Mouse (Mus musculus) embryonic facial prominence, embryonic 11.5 days (tissue): ENCODE measurements at regions not wholly inside any gene's neighbourhood (a gene's known extent, or its start where the extent isn't known, plus 50 kb on each side); places are given as distances from the start of the nearest gene placed in this dataset.

Experiments used
- ATAC-seq: fragments of 200-750 bp; cut with Nextera tagmentation; replicated peaks from 2 replicates; pipeline ENCODE4 v1.8.0; 2017; ENCODE audit warnings: low read depth; ENCODE audit not compliant: insufficient number of reproducible peaks, low FRiP score, low TSS enrichment
- DNase-seq: peaks from one replicate; pipeline ENCODE4 v3.0.0-alpha.2; 2015; ENCODE audit warnings: low spot score
- H3K27ac ChIP-seq: fragments of 300-500 bp; sonication (generic); replicated peaks from 2 replicates; pipeline ENCODE4 v1.5.1; 2014; ENCODE audit warnings: mild to moderate bottlenecking, low read depth, low read length, control low read depth
- H3K27me3 ChIP-seq: fragments of 300-500 bp; sonication (generic); 2 replicates; pipeline ENCODE4 v1.6.1; 2014; ENCODE audit warnings: mild to moderate bottlenecking, low read length, moderate library complexity, mixed read lengths; ENCODE audit not compliant: control insufficient read depth, insufficient read depth
- H3K36me3 ChIP-seq: fragments of 300-500 bp; sonication (generic); replicated peaks from 2 replicates; pipeline ENCODE4 v1.6.1; 2014; ENCODE audit warnings: low read depth, mild to moderate bottlenecking, low read length, moderate library complexity, mixed read lengths; ENCODE audit not compliant: control insufficient read depth, insufficient read depth
- H3K4me1 ChIP-seq: fragments of 300-500 bp; sonication (generic); 2 replicates; pipeline ENCODE4 v1.6.1; 2014; ENCODE audit warnings: low read length, mixed read lengths; ENCODE audit not compliant: control insufficient read depth, insufficient read depth
- H3K4me2 ChIP-seq: fragments of 300-500 bp; sonication (generic); 2 replicates; pipeline ENCODE4 v1.6.1; 2014; ENCODE audit warnings: low read depth, mild to moderate bottlenecking, control low read depth, low read length, moderate library complexity
- H3K4me3 ChIP-seq: fragments of 300-500 bp; sonication (generic); 2 replicates; pipeline ENCODE4 v1.5.1; 2014; ENCODE audit warnings: low read depth, low read length, control low read depth
- H3K9ac ChIP-seq: fragments of 300-500 bp; sonication (generic); replicated peaks from 2 replicates; pipeline ENCODE4 v1.6.1; 2014; ENCODE audit warnings: mild to moderate bottlenecking, control low read depth, low read length
- H3K9me3 ChIP-seq: fragments of 300-500 bp; sonication (generic); replicated peaks from 2 replicates; pipeline ENCODE4 v1.6.1; 2016; ENCODE audit warnings: mild to moderate bottlenecking, low read length, inconsistent platforms, mixed read lengths; ENCODE audit not compliant: control insufficient read depth
- WGBS: fragments of 180-500 bp; shearing (Covaris S2); extraction: QIAGEN DNeasy Blood & Tissue Kit; methylation state at CpG from one replicate; pipeline ENCODE4 v1.1.7; 2014; 5-methylcytosine and 5-hydroxymethylcytosine counted together

DNA sequence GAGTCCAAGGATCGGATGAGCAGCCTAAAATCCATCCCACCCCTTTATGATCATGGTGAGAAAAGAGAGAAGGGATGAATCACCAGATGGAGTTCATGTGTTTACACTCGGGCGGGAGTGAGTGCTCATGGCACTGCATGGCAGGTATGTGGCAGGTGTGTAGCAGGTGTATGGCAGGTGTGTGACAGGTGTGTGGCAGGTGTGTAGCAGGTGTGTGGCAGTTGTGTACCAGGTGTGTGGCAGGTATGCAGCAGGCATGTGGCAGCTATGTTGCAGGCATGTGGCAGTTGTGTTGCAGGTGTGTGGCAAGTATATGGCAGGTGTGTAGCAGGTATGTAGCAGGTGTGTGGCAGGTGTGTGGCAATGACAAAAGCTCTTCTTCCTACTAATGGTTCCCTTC lies 97.9 kb upstream of the Ccdc91 start:
- no peak overlapping the region for H3K4me3 ChIP-seq
- H3K36me3 ChIP-seq = no peaks in the 10 kb centered on the region
- no peak overlapping the region for H3K4me2 ChIP-seq
- ATAC-seq (no peak), DNase-seq (no peak)
- H3K4me1 ChIP-seq = no peaks in the 10 kb centered on the region
- 88% methylated on average over 3 of the region's 3 CpGs for WGBS
- H3K27ac ChIP-seq = no peak overlapping the region
- no peaks in the 10 kb centered on the region for H3K27me3 ChIP-seq
- no peak overlapping the region for H3K9ac ChIP-seq
- no peaks in the 10 kb centered on the region for H3K9me3 ChIP-seq

DNA sequence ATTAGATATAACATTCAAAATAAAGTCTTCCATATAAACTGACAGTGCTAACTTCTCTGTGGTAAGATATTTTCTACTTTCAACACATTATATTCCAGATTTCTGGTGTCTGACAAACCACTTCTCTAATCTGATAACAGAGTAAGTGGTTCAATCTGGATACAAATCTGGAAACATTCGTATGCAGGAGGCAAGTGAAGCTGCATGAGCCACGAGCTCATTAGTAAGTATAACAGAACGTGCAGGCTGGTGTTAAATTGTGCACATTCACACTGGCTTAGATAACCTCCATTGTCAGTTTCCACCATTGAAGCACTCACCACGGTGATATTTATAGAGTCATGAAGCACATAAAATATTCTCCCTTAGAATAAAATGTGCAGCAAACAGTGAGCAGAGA lies 103.9 kb upstream of the Ccdc91 start:
- no peaks in the 10 kb centered on the region for H3K9me3 ChIP-seq
- no peaks in the 10 kb centered on the region for H3K36me3 ChIP-seq
- H3K9ac ChIP-seq = no peak overlapping the region
- H3K27me3 ChIP-seq = no peaks in the 10 kb centered on the region
- WGBS = 74% methylated on average over 4 of the region's 4 CpGs
- H3K4me2 ChIP-seq = no peak overlapping the region
- DNase-seq (no peak), ATAC-seq (no peak)
- no peaks in the 10 kb centered on the region for H3K4me1 ChIP-seq
- no peak overlapping the region for H3K4me3 ChIP-seq
- no peak overlapping the region for H3K27ac ChIP-seq

DNA sequence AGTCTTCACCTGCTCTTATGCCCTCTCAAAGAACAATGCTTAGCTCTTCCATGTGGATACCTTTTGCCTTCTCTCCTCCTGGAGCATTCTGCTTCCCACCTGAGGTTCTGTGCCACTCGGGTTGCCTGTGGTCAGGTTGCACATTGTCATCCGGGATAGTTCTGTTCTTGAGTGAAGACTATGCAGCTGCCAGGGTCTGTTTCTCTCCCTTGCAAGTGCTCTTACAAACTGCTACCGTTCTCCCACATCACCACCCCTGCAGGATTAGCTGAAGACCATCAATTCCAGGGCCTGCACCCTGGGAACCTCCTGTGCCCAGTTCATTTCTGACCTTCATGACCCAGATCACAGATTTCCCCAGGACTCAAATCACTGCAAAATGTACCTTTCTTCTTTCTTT lies 104.3 kb upstream of the Ccdc91 start:
- DNase-seq (no peak), ATAC-seq (no peak)
- Histone ChIP-seq H3K9me3 (no peaks in the 10 kb centered on the region), H3K9ac (no peak overlapping the region), H3K4me2 (no peak overlapping the region), H3K4me3 (no peak overlapping the region), H3K4me1 (no peaks in the 10 kb centered on the region), H3K36me3 (no peaks in the 10 kb centered on the region), H3K27ac (no peak overlapping the region), H3K27me3 (no peaks in the 10 kb centered on the region)
- 77% methylated on average over 3 of the region's 3 CpGs for WGBS

DNA sequence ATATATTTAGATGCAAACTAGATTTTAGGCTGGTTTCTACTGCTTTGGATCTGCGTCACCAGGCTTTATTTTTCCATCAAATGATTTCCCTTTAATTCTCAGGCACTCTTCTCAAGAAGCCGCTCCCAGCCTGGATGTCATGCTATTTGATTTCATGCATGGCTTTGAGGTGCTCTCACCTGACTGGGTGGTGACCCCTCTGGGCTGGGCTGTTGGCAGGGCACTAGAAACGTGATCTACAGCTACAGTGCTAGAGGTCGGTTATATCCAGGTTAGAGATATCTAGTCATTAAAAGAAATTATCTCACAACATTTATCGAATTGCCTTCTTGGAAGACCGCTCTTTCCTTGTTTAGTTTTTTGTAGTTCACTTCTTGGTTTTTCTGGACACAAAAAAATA lies 98.9 kb upstream of the Pthlh start:
- H3K36me3 ChIP-seq = no peaks in the 10 kb centered on the region
- 87% methylated on average over 6 of the region's 6 CpGs for WGBS
- H3K9me3 ChIP-seq = no peaks in the 10 kb centered on the region
- no peak overlapping the region for H3K4me2 ChIP-seq
- ATAC-seq (no peak), DNase-seq (no peak)
- H3K27me3 ChIP-seq = no peaks in the 10 kb centered on the region
- no peaks in the 10 kb centered on the region for H3K4me1 ChIP-seq
- no peak overlapping the region for H3K27ac ChIP-seq
- H3K4me3 ChIP-seq = no peak overlapping the region
- H3K9ac ChIP-seq = no peak overlapping the region

DNA sequence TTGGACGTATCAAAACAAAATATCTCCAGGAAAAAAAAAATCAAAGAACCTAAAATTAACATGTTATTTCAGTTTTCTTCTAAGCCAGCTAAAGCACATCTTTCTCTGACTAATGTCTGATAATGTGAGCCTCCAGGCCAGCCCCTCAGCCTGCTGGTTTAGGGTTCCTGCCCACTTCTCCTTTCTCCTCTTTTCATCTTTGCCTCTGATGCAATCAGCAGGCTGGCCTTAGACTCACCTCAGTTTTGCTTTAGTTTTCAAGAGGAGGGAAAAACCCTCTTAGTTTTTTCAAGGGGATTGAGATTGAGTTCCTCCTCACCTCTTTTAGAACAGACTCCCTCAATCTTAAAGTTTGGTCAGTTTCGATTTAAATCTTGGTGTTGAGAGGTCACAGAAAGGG lies 93.0 kb upstream of the Pthlh start:
- Histone ChIP-seq H3K9me3 (no peaks in the 10 kb centered on the region), H3K36me3 (no peaks in the 10 kb centered on the region), H3K4me2 (no peak overlapping the region), H3K4me3 (no peak overlapping the region), H3K27me3 (no peaks in the 10 kb centered on the region), H3K9ac (no peak overlapping the region), H3K4me1 (no peaks in the 10 kb centered on the region), H3K27ac (no peak overlapping the region)
- WGBS = 82% methylated on average over 2 of the region's 2 CpGs
- no peak for ATAC-seq
- no peak for DNase-seq

DNA sequence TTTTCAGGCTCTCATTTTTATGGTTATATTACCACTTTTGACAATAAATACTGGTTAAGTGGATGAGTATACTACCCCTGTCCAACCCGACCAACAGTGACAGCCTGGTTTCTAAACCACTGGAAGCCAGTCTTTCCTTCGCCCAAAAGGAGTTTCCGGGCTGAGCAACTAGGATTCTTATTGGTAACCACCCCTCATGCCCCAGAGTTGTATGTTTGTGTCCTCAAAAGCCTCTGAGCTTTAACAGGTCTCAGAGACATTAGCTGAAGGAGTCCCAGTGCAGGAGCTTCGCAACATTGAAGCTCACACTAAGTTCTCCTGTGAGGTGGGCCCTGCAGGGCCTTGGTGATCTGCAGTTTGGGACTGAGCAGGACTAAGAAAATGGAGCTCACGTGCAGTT lies 92.6 kb upstream of the Pthlh start:
- Histone ChIP-seq H3K27me3 (no peaks in the 10 kb centered on the region), H3K27ac (no peak overlapping the region), H3K36me3 (no peaks in the 10 kb centered on the region), H3K9ac (no peak overlapping the region), H3K4me1 (no peaks in the 10 kb centered on the region), H3K9me3 (no peaks in the 10 kb centered on the region), H3K4me3 (no peak overlapping the region), H3K4me2 (no peak overlapping the region)
- 82% methylated on average over 5 of the region's 5 CpGs for WGBS
- no peak for ATAC-seq
- no peak for DNase-seq

DNA sequence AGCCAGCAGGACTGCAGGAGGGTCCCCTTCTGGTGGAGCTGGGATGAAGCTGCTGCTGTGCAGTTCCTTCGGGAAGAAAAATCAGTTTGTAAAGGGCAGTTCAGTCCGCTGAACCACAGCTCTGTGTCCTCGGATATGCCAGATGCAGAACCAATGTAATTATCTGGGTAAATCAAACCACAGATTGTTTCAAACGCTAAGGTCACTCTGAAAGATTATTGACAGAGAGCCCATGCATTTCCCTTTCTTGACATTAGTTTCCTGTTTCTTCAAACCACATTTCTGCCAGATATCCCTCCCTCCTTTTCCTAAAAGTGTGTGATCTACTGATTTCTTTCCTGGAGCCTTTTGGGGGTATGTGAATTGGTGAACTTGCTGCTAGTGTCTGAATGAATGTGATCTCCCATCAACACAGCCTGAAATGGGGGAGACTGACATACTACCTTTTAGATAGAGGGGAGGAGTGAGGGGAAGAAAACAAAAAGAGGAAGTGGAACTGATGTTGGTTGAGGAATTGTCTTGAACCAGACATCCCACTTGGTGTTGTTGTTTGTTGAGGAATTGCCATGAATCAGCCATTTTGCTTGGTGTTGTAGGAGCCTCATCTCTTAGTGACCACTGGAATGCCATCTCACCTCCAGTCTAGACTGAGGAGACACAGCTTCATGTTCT lies 85.7 kb upstream of the Pthlh start:
- no peak overlapping the region for H3K4me3 ChIP-seq
- no peak overlapping the region for H3K27ac ChIP-seq
- 42% methylated on average over 4 of the region's 4 CpGs for WGBS
- no peaks in the 10 kb centered on the region for H3K4me1 ChIP-seq
- H3K36me3 ChIP-seq = no peaks in the 10 kb centered on the region
- H3K9me3 ChIP-seq = no peaks in the 10 kb centered on the region
- no peak overlapping the region for H3K4me2 ChIP-seq
- no peak for ATAC-seq
- no peaks in the 10 kb centered on the region for H3K27me3 ChIP-seq
- no peak overlapping the region for H3K9ac ChIP-seq
- peak; percentile 21 for DNase-seq

DNA sequence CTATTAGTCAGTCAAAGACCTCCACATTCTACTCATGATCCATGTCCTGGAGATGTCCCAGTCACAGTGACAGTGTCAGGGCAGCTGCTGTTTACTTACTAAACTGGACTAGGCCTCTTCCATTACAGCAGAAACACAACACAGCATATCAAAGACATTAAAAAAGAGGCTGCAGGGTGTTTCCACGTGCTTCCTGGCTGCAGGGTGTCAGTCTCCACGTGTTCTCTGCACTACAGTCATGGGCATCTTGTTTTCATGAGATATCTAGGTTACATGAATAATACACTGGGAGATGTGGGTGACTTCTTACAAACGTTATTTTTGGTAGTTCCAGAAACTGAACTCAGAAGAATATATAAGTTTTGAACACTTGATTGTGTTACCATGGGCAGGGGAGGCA lies 84.6 kb upstream of the Pthlh start:
- ATAC-seq = no peak
- no peaks in the 10 kb centered on the region for H3K4me1 ChIP-seq
- no peaks in the 10 kb centered on the region for H3K9me3 ChIP-seq
- 61% methylated on average over 3 of the region's 3 CpGs for WGBS
- no peaks in the 10 kb centered on the region for H3K27me3 ChIP-seq
- H3K36me3 ChIP-seq = no peaks in the 10 kb centered on the region
- no peak overlapping the region for H3K9ac ChIP-seq
- no peak overlapping the region for H3K27ac ChIP-seq
- no peak for DNase-seq
- H3K4me3 ChIP-seq = no peak overlapping the region
- no peak overlapping the region for H3K4me2 ChIP-seq
